Mouse (Mus musculus): ENCODE measurements around the gene Tgif2.

DNA sequence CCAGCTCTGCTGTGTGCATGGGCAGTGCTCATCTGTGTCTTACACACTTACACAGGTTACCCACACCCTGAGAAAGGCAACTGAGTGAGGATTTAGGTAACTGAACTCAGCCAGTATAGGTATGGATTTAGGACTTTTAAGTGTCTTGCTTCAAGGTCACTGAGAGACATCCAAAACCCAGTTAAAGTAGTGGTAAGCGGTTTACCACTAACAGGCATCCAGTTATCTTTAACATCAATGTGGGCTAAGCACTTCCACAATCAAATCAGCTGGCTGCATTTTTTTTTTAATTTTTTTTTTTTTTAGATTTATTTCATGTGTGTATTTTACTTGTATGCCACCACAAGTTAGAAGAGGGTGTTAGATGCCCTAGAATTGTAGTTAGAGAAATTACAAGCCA, 16.5 kb downstream of the Tgif2 start:
- no peak for TF ChIP-seq CTCF (IDR thresholded peaks at IDR 0.05)
- TF ChIP-seq EP300 (IDR thresholded peaks at IDR 0.05), result no peak

Measured in lung, postnatal 0 days (tissue).